Mouse (Mus musculus) liver, embryonic 14.5 days (tissue): ENCODE results near the gene Kncn.

Experiments used
- CTCF ChIP-seq: IDR thresholded peaks from 2 replicates; pipeline ENCODE4 v1.5.1; 2016; ENCODE audit warnings: antibody characterized with exemption, low read depth, control low read depth
- EP300 ChIP-seq: IDR thresholded peaks from 2 replicates; pipeline ENCODE4 v1.6.1; 2016; ENCODE audit warnings: antibody characterized with exemption, low read depth

- TF ChIP-seq CTCF (no peak), EP300 (no peak)
Observed at GRCm38 (mm10) chr4:115922688-115923087, 38.5 kb downstream of the Kncn start.
